Mouse (Mus musculus): ENCODE data around the gene Tmem144.
"Not testable (repeated sequence)": the region's sequence is repeated elsewhere in the genome, so short reads cannot be mapped to it uniquely, and the experiment has no call there.

The Tmem144 gene

DNA sequence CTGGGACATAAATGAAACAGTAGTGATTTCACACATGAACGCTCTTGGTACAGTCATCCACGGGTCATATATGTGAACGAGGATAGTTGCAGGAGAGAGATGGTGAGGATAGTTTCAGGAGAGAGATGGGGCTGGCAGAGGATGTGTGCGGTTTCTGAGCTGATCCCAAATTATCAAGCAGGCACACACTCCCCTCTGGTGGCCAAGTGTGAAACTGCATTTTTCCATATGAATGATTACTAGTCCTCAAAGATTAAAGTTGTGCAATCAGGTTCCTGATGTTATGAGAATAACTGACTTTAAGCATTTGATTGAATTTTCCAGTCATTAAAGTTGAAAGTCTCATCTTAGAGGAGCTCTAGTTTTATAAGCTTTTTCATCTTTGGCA is 43.4 kb downstream of the Tmem144 start:
- peak in 1 of 2 experiments; percentile 53 for DNase-seq (ENCODE audit: low spot score in 2 of 2)

DNA sequence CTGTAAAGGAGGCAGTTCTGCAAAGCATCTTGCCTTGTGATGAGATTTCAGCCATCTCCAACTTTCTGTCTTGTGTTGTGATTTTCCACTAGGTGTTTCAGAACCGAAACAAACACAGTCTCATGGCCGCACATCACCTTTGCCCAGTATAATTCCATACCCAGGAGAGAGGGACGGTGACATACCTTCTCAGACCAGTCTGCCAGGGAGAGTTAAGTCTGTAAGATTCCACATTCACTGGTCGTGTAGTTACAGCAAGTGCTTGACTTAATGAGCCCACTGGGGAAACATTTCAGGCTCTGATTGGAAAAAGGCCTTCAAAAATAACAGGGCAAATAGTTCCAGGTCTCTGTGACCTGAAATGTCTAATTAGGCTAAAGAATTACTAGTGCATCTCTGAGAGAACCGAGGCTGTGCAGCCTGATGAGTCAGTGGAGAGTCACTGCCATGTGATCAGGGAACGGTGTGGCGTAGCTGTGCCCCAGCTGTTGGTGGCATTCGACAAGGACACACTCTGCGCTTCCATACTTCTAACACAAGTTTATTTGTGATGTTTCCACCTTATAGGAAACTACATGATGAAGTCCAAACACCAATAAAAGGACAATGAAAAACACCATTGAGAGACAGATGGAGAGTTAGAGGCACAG is 43.9 kb downstream of the Tmem144 start:
- no peak for DNase-seq (ENCODE audit: low spot score in 2 of 2)

- not testable (repeated sequence) for DNase-seq (ENCODE audit: low spot score in 2 of 2)
Observed at GRCm38 (mm10) chr3:79800761-79801160, 51.8 kb downstream of the Tmem144 start.

DNA sequence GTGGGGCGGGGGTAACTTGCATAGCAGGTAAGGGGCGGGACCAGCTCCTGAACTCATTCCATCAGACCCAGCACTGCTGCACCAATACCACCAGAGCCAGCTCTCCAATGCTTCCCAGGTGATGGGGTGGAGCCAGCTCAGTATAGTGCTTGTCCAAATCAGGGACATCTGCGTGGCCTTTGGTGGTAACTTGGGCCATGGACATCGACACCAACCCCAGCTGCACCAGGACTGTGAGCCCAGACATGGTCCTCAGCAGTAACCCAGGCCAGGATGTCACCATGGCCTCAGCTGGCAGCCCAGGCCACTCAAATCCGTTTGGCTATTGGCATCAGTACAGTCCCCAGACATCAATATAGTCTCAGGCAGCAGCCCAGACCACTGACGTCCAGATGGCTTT is 60.3 kb downstream of the Tmem144 start:
- DNase-seq (ENCODE audit: low spot score in 2 of 2), result no peak

DNA sequence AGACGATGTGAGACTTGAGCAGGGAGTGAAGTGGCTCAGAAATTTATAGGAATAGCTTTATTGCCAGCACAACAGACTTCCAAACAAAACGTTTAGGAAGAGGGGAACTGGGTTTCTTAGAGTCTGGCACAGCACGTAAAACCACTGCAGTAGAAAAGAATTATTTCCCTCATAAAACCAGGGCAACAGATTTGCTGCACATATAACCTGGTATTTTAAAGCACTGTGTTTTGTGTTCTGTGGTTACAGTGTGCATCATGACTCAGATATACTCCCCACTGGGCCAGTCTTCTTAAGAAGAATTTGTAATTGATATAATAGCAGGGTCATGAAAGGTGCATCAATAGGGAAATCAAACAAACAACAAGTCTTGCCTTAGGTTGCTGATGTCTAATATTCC is 62.2 kb downstream of the Tmem144 start:
- no peak for DNase-seq (ENCODE audit: low spot score in 2 of 2)

- no peak for DNase-seq (ENCODE audit: low spot score in 2 of 2)
Observed at GRCm38 (mm10) chr3:79789554-79789953, 63.0 kb downstream of the Tmem144 start.

- DNase-seq (ENCODE audit: low spot score in 2 of 2), result no peak
Observed at GRCm38 (mm10) chr3:79788959-79789358, 63.6 kb downstream of the Tmem144 start.

GRCm38 (mm10) chr3:79784362-79784736 is 68.2 kb downstream of the Tmem144 start:
- DNase-seq (ENCODE audit: low spot score in 2 of 2), result no peak

DNA sequence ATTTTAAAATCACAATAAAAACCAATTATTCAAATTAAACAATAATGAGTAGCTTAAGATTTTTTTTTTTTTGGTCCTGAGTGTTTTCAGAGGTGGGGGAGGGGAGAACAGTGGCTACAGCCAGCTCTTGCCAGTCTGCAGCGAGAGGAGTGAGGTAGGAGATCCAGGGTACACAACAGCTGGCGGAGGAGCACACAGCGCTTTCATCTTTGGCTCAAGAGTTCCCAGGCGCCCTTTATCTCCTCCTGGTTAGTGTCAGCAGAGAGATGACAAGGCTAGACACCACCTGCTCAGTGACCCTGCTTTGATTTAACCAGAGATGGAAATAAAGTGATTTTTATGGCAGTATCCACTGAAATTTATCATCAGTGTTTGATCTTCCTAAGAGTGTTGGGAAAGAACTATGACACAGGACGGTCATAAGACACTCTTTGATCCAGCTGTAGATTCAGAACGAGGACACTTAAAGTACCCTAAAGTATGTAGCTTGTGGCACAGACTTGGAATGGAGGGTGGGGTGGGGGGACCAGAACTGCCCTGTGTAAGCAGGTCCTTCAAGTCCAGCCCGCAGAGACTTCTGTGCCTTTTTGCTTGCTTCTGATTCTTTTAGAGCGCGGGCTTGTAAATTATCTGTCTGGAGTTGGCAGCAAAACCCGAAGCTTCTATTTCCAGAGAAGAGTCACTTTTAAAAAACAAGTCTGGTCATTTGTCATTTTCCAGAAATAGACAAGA is 68.8 kb downstream of the Tmem144 start:
- DNase-seq (ENCODE audit: low spot score in 2 of 2), result no peak

- no peak for DNase-seq (ENCODE audit: low spot score in 2 of 2)
Observed at GRCm38 (mm10) chr3:79772701-79773100, 79.9 kb downstream of the Tmem144 start.

Measured in frontal cortex, postnatal 10 days (tissue).